Mouse (Mus musculus): ENCODE measurements around the gene Trim25. TPM values are rescaled to one million over a fixed set of nuclear protein-coding genes. Genes with fewer than 3 reads are reported as not detected.

The Trim25 gene
- total and polyA plus RNA-seq, 3 experiments: 22.2 to 43.0 TPM; not detected in 1

DNA sequence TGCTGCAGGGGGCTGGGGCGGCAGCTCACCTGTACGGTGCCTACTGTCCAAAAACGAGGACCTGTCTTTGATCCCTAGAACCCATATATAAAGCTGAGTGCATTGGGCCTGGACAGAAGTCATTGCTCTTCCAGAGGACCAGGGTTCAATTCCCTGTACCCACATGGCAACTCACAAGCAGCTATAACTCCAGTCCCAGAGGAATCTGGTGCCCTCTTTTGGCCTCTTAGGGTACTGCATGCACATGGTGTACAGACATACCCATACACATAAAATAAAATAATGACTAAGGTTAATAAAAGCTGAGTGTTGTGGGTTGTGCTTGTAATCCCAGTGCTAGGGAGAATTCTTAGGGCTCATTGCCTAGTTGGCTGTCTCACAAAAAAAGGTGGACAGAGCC, 66.1 kb downstream of the Trim25 start:
- H3K27ac ChIP-seq (ENCODE audit: control insufficient read depth, low read depth, low read length): no peak overlapping the region
- H3K9me3 ChIP-seq (replicated peaks; ENCODE audit: insufficient read depth, low read length): no peaks in the 10 kb centered on the region
- no peaks in the 10 kb centered on the region for H3K27me3 ChIP-seq (ENCODE audit: control insufficient read depth in 1 of 2, insufficient read depth in 2 of 2, low read length in 2 of 2)
- H3K4me3 ChIP-seq (ENCODE audit: control insufficient read depth in 1 of 2, insufficient read depth in 1 of 2, low read depth in 2 of 2, low read length in 2 of 2): no peak overlapping the region
- peak; percentile 38 for TF ChIP-seq RAD21 (IDR thresholded peaks at IDR 0.05; ENCODE audit: low read depth, low read length)
- no peak for TF ChIP-seq EP300 (IDR thresholded peaks at IDR 0.05; ENCODE audit: low read depth in 1 of 2, low read length in 2 of 2)
- TF ChIP-seq SMC3 (IDR thresholded peaks at IDR 0.05; ENCODE audit: low read depth, low read length): peak; percentile 33
- TF ChIP-seq CTCF (IDR thresholded peaks at IDR 0.05 in 2 of 3, conservative IDR thresholded peaks at IDR 0.05 in 1 of 3; ENCODE audit: control insufficient read depth in 1 of 3, insufficient read depth in 1 of 3, low read depth in 2 of 3, low read length in 3 of 3, poor library complexity in 1 of 3, severe bottlenecking in 1 of 3): peak; percentile 2 to 71 (median 53); a peak in 4 of 6 replicates
- peaks cover 2% of the 10 kb centered on the region for H3K79me2 ChIP-seq (ENCODE audit: control insufficient read depth, insufficient read depth, low read length, poor library complexity)
- H3K4me1 ChIP-seq (ENCODE audit: control insufficient read depth in 1 of 2, insufficient read depth in 2 of 2, low read length in 2 of 2): peaks cover 0 to 2% of the 10 kb centered on the region in 2 experiments; a peak in 1 of 4 replicates
- peak; percentile 72 for DNase-seq (ENCODE audit: low read depth, low spot score)
- no peak overlapping the region for H3K9ac ChIP-seq (ENCODE audit: control insufficient read depth, low read depth, low read length, poor library complexity, severe bottlenecking)
- H3K36me3 ChIP-seq (ENCODE audit: control insufficient read depth in 1 of 2, insufficient read depth in 2 of 2, low read length in 2 of 2): peaks cover 0 to 11% of the 10 kb centered on the region in 2 experiments; a peak in 2 of 4 replicates

DNA sequence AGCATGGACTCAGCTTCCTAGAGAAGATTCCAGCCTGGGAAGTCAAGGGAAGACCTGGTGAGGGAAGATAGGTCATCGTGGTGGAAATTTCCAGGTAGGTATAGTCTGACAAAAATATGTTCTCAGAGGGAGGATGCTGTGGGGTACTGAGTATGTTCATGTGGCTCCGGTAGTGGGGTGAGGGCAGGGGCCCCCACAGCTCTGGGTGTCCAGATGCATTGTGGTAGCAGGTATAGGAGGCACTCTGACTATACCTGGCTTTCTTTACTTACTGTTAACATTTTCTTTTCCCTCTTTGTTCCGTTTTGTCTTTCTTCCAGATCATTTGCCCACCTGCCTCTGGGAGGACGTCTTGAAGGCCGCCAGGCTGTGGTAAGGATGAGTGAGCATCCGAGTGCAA, 67.0 kb downstream of the Trim25 start:
- no peaks in the 10 kb centered on the region for H3K9me3 ChIP-seq (replicated peaks; ENCODE audit: insufficient read depth, low read length)
- DNase-seq (ENCODE audit: low read depth, low spot score): no peak
- no peak overlapping the region for H3K4me3 ChIP-seq (ENCODE audit: control insufficient read depth in 1 of 2, insufficient read depth in 1 of 2, low read depth in 2 of 2, low read length in 2 of 2)
- no peaks in the 10 kb centered on the region for H3K79me2 ChIP-seq (ENCODE audit: control insufficient read depth, insufficient read depth, low read length, poor library complexity)
- TF ChIP-seq POLR2A (IDR thresholded peaks at IDR 0.05; ENCODE audit: control insufficient read depth in 1 of 2, insufficient read depth in 1 of 2, low read depth in 1 of 2, low read length in 2 of 2, poor library complexity in 1 of 2): no peak
- TF ChIP-seq RCOR1 (IDR thresholded peaks at IDR 0.05; ENCODE audit: low read depth, low read length): no peak
- no peaks in the 10 kb centered on the region for H3K27me3 ChIP-seq (ENCODE audit: control insufficient read depth in 1 of 2, insufficient read depth in 2 of 2, low read length in 2 of 2)
- no peak overlapping the region for H3K27ac ChIP-seq (ENCODE audit: control insufficient read depth, low read depth, low read length)
- peaks cover 0 to 9% of the 10 kb centered on the region in 2 experiments; a peak in 2 of 4 replicates for H3K36me3 ChIP-seq (ENCODE audit: control insufficient read depth in 1 of 2, insufficient read depth in 2 of 2, low read length in 2 of 2)
- H3K4me1 ChIP-seq (ENCODE audit: control insufficient read depth in 1 of 2, insufficient read depth in 2 of 2, low read length in 2 of 2): peaks cover 0 to 2% of the 10 kb centered on the region in 2 experiments; a peak in 1 of 4 replicates
- no peak overlapping the region for H3K9ac ChIP-seq (ENCODE audit: control insufficient read depth, low read depth, low read length, poor library complexity, severe bottlenecking)

DNA sequence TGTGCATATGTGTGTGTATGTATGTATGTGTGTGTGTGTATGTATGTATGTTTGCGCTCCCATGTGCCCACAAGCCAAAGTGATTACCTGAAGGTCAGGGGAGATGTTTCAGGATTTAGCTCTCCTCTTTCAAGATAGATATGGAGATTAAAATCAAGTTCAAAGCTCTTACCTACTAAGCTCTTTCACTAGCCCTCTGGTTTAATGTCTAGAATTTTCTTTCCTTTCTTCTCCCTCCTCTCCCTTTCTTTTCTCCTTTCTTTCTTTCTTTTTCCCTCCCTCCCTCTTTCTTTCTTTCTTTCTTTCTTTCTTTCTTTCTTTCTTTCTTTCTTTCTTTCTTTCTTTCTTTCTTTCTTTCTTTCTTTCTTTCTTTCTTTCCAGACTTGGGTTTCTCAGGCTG, 67.6 kb downstream of the Trim25 start, which contains the start of gene Dgke:
Dgke (minus strand) TSS at position 101 of the 400 bp plus-strand sequence.
- no peaks in the 10 kb centered on the region for H3K27me3 ChIP-seq (ENCODE audit: control insufficient read depth in 1 of 2, insufficient read depth in 2 of 2, low read length in 2 of 2)
- DNase-seq (ENCODE audit: low read depth, low spot score): no peak
- H3K27ac ChIP-seq (ENCODE audit: control insufficient read depth, low read depth, low read length): no peak within 1 kb of the TSS
- H3K9ac ChIP-seq (ENCODE audit: control insufficient read depth, low read depth, low read length, poor library complexity, severe bottlenecking): no peak within 1 kb of the TSS
- H3K36me3 ChIP-seq (ENCODE audit: control insufficient read depth in 1 of 2, insufficient read depth in 2 of 2, low read length in 2 of 2): peaks cover 0 to 6% of the 10 kb centered on the region in 2 experiments; a peak in 2 of 4 replicates
- no peaks in the 10 kb centered on the region for H3K79me2 ChIP-seq (ENCODE audit: control insufficient read depth, insufficient read depth, low read length, poor library complexity)
- no peak within 1 kb of the TSS for H3K4me3 ChIP-seq (ENCODE audit: control insufficient read depth in 1 of 2, insufficient read depth in 1 of 2, low read depth in 2 of 2, low read length in 2 of 2)
- H3K4me1 ChIP-seq (ENCODE audit: control insufficient read depth in 1 of 2, insufficient read depth in 2 of 2, low read length in 2 of 2): no peaks in the 10 kb centered on the region
- no peak for TF ChIP-seq UBTF (IDR thresholded peaks at IDR 0.05; ENCODE audit: borderline replicate concordance, insufficient read depth, low read depth, low read length)
- no peak for TF ChIP-seq ELF1 (IDR thresholded peaks at IDR 0.05; ENCODE audit: low read depth, low read length)
- TF ChIP-seq USF1 (IDR thresholded peaks at IDR 0.05; ENCODE audit: low read depth, low read length): no peak
- no peak for TF ChIP-seq MAFK (IDR thresholded peaks at IDR 0.05; ENCODE audit: borderline replicate concordance, low read depth, low read length)
- no peak for TF ChIP-seq NRF1 (IDR thresholded peaks at IDR 0.05; ENCODE audit: insufficient read depth, low read depth, low read length, poor library complexity, severe bottlenecking)
- TF ChIP-seq ZNF384 (IDR thresholded peaks at IDR 0.05; ENCODE audit: low read depth, low read length): no peak
- TF ChIP-seq RCOR1 (IDR thresholded peaks at IDR 0.05; ENCODE audit: low read depth, low read length): no peak
- TF ChIP-seq MXI1 (IDR thresholded peaks at IDR 0.05; ENCODE audit: low read depth, low read length): no peak
- no peak for TF ChIP-seq POLR2AphosphoS5 (IDR thresholded peaks at IDR 0.05; ENCODE audit: borderline replicate concordance, low read depth, low read length)
- TF ChIP-seq GATA1 (IDR thresholded peaks at IDR 0.05; ENCODE audit: low read depth, low read length): no peak
- no peak for TF ChIP-seq GABPA (IDR thresholded peaks at IDR 0.05; ENCODE audit: low read depth, low read length)
- TF ChIP-seq MYB (IDR thresholded peaks at IDR 0.05; ENCODE audit: low read depth, low read length): no peak
- no peaks in the 10 kb centered on the region for H3K9me3 ChIP-seq (replicated peaks; ENCODE audit: insufficient read depth, low read length)
